ENCODE assay signal across 9 mouse cellular contexts in genomic region chr13:21260289-21260688, GRCm38 (mm10). TPM values are rescaled to one million over a fixed set of nuclear protein-coding genes. Genes with fewer than 3 reads are reported as not detected.
A peak's percentile ranks its signal among the peaks of the same experiment; 100 is the strongest.
DNase-seq lines count a peak whose midpoint lies in the region; ATAC-seq and TF ChIP-seq lines count a peak whose summit lies in the region.
"Had no signal": no experiment of that assay in that cellular context is flagged by ENCODE, and none has a peak within 500 bp of the region (broad histone marks: within the 10 kb centered on the region; RNA-seq: fewer than 3 reads in every experiment).

No protein-coding gene starts in this region.

- no peak for TF ChIP-seq POLR2A in kidney, adult 2 months (IDR thresholded peaks at IDR 0.05; ENCODE audit: low read depth, low read length)

- no peaks in the 10 kb centered on the region for H3K9me3 ChIP-seq in kidney, embryonic 14.5 days (ENCODE audit: control insufficient read depth, low read length)
- no peaks in the 10 kb centered on the region for H3K9me3 ChIP-seq in embryonic facial prominence, embryonic 11.5 days (replicated peaks; ENCODE audit: control insufficient read depth, low read length)
- H3K9me3 ChIP-seq in hindbrain, embryonic 16.5 days (ENCODE audit: control insufficient read depth, low read length): no peaks in the 10 kb centered on the region
- H3K9me3 ChIP-seq in midbrain, embryonic 15.5 days: no peaks in the 10 kb centered on the region

- H3K9ac ChIP-seq in kidney, embryonic 14.5 days (ENCODE audit: low read depth, low read length): no peak overlapping the region
- peak overlapping the region; percentile 55; the same call in 1 of the 2 replicates for H3K9ac ChIP-seq in embryonic facial prominence, embryonic 11.5 days (replicated peaks; ENCODE audit: low read length)
- H3K9ac ChIP-seq in hindbrain, embryonic 16.5 days (ENCODE audit: low read depth, low read length): peak overlapping the region; percentile 58
- H3K9ac ChIP-seq in midbrain, embryonic 15.5 days: 0 out of 2 replicates have a peak overlapping the region, but pooled peaks have one; percentile 22

- no peaks in the 10 kb centered on the region for H3K36me3 ChIP-seq in kidney, embryonic 14.5 days (ENCODE audit: control insufficient read depth, insufficient read depth, low read length)
- no peaks in the 10 kb centered on the region for H3K36me3 ChIP-seq in kidney, adult 2 months (ENCODE audit: control insufficient read depth, insufficient read depth, low read length)
- no peaks in the 10 kb centered on the region for H3K36me3 ChIP-seq in embryonic facial prominence, embryonic 11.5 days (replicated peaks; ENCODE audit: control insufficient read depth, insufficient read depth, low read depth, low read length)
- no peaks in the 10 kb centered on the region for H3K36me3 ChIP-seq in hindbrain, embryonic 16.5 days (ENCODE audit: control insufficient read depth, insufficient read depth, low read length)
- no peaks in the 10 kb centered on the region for H3K36me3 ChIP-seq in midbrain, embryonic 15.5 days (replicated peaks)

- TF ChIP-seq CTCF in kidney, adult 2 months (conservative IDR thresholded peaks at IDR 0.05; ENCODE audit: insufficient read depth, insufficient read length, low read depth, low read length): no peak

- WGBS in kidney, embryonic 14.5 days: 13% methylated on average over 5 of the region's 5 CpGs
- 33% methylated on average over 5 of the region's 5 CpGs for WGBS in kidney, adult 2 months
- WGBS in embryonic facial prominence, embryonic 11.5 days: 14% methylated on average over 5 of the region's 5 CpGs
- WGBS in hindbrain, embryonic 16.5 days: 15% methylated on average over 5 of the region's 5 CpGs
- 19% methylated on average over 5 of the region's 5 CpGs for WGBS in midbrain, embryonic 15.5 days

- peak overlapping the region; percentile 72 for H3K4me2 ChIP-seq in kidney, embryonic 14.5 days (replicated peaks; ENCODE audit: low read depth, low read length)
- H3K4me2 ChIP-seq in embryonic facial prominence, embryonic 11.5 days (ENCODE audit: low read depth, low read length): peak overlapping the region; percentile 26; the same call in 1 of the 2 replicates
- peak overlapping the region; percentile 77 for H3K4me2 ChIP-seq in hindbrain, embryonic 16.5 days (ENCODE audit: low read length)
- peak overlapping the region; percentile 55 for H3K4me2 ChIP-seq in midbrain, embryonic 15.5 days

- no peaks in the 10 kb centered on the region for H3K27me3 ChIP-seq in kidney, embryonic 14.5 days (ENCODE audit: control insufficient read depth, insufficient read depth, low read length)
- H3K27me3 ChIP-seq in kidney, adult 2 months (replicated peaks; ENCODE audit: control insufficient read depth, insufficient read depth, low read length): no peaks in the 10 kb centered on the region
- no peaks in the 10 kb centered on the region for H3K27me3 ChIP-seq in embryonic facial prominence, embryonic 11.5 days (ENCODE audit: control insufficient read depth, insufficient read depth, low read length)
- peaks cover 10% of the 10 kb centered on the region for H3K27me3 ChIP-seq in hindbrain, embryonic 16.5 days (replicated peaks; ENCODE audit: control insufficient read depth, insufficient read depth, low read length)
- peaks cover 32% of the 10 kb centered on the region for H3K27me3 ChIP-seq in midbrain, embryonic 15.5 days (replicated peaks)

- H3K4me3 ChIP-seq in kidney, embryonic 14.5 days (ENCODE audit: low read length): peak overlapping the region; percentile 40
- H3K4me3 ChIP-seq in kidney, adult 2 months (ENCODE audit: insufficient read depth, low read depth, low read length): no peak overlapping the region
- H3K4me3 ChIP-seq in embryonic facial prominence, embryonic 11.5 days (ENCODE audit: low read depth, low read length): peak overlapping the region; percentile 52
- H3K4me3 ChIP-seq in hindbrain, embryonic 16.5 days (ENCODE audit: low read length): peak overlapping the region; percentile 63
- peak overlapping the region; percentile 46 for H3K4me3 ChIP-seq in midbrain, embryonic 15.5 days

- no peak for ATAC-seq in kidney, embryonic 14.5 days (ENCODE audit: low FRiP score, low TSS enrichment)
- no peak for ATAC-seq in embryonic facial prominence, embryonic 11.5 days (replicated peaks; ENCODE audit: insufficient number of reproducible peaks, low FRiP score, low TSS enrichment, low read depth)
- peak; percentile 15 for ATAC-seq in hindbrain, embryonic 16.5 days
- ATAC-seq in midbrain, embryonic 15.5 days (replicated peaks): peak; percentile 19
- ATAC-seq in CD4-positive, CD25-positive, alpha-beta regulatory T cell, adult 4 months: no peak

- H3K27ac ChIP-seq in kidney, embryonic 14.5 days (ENCODE audit: low read depth, low read length): no peak overlapping the region
- H3K27ac ChIP-seq in kidney, adult 2 months (ENCODE audit: insufficient read depth, low read depth, low read length): no peak overlapping the region
- no peak overlapping the region for H3K27ac ChIP-seq in embryonic facial prominence, embryonic 11.5 days (replicated peaks; ENCODE audit: low read depth, low read length)
- no peak overlapping the region for H3K27ac ChIP-seq in hindbrain, embryonic 16.5 days (ENCODE audit: low read depth, low read length)
- no peak overlapping the region for H3K27ac ChIP-seq in midbrain, embryonic 15.5 days

- DNase-seq in kidney, adult 2 months: no peak
- DNase-seq in embryonic facial prominence, embryonic 11.5 days (ENCODE audit: low spot score): no peak
- DNase-seq in Muller cell, postnatal 12 days (ENCODE audit: inconsistent ontology term): no peak
- DNase-seq in adrenal gland, postnatal 14 days: no peak

- peaks cover 7% of the 10 kb centered on the region; the same call in 1 of the 2 replicates for H3K4me1 ChIP-seq in kidney, embryonic 14.5 days (ENCODE audit: control insufficient read depth, insufficient read depth, low read length)
- H3K4me1 ChIP-seq in kidney, adult 2 months (ENCODE audit: control insufficient read depth, insufficient read depth, low read length): peaks cover 2% of the 10 kb centered on the region; the same call in 1 of the 2 replicates
- no peaks in the 10 kb centered on the region for H3K4me1 ChIP-seq in embryonic facial prominence, embryonic 11.5 days (ENCODE audit: control insufficient read depth, insufficient read depth, low read length)
- peaks cover 6% of the 10 kb centered on the region for H3K4me1 ChIP-seq in hindbrain, embryonic 16.5 days (ENCODE audit: control insufficient read depth, insufficient read depth, low read depth, low read length)
- peaks cover 7% of the 10 kb centered on the region; the same call in 1 of the 2 replicates for H3K4me1 ChIP-seq in midbrain, embryonic 15.5 days

RNA-seq across cellular contexts. Expression of gene Gpx5, which starts 32.2 kb away (rescaled TPM):
- not detected in 2 replicates for polyA plus RNA-seq in kidney, embryonic 14.5 days (2014; fragmentation: Nextera tagmentation; extraction: Ambion mirVana)
- polyA plus RNA-seq in kidney, adult 2 months (2012; rRNA removed): not detected in 2 replicates
- not detected in 2 replicates for polyA plus RNA-seq in embryonic facial prominence, embryonic 11.5 days (2014; fragmentation: Nextera tagmentation; extraction: Ambion mirVana)
- polyA plus RNA-seq in hindbrain, embryonic 16.5 days (2015; fragmentation: Nextera tagmentation; extraction: Ambion mirVana): not detected in 2 replicates
- not detected in 2 replicates for polyA plus RNA-seq in midbrain, embryonic 15.5 days (2015; fragmentation: Nextera tagmentation; extraction: Ambion mirVana)
- total RNA-seq in adrenal gland, postnatal 14 days (2021): not detected in 2 replicates
- polyA plus RNA-seq in CD4-positive, CD25-positive, alpha-beta regulatory T cell, adult 4 months (2017; shearing (Covaris generic)): not detected
- polyA plus RNA-seq: cerebellum, adult 2 months had no signal

RNA-seq across cellular contexts. Expression of gene Gpx6, which starts 51.6 kb away (rescaled TPM):
- polyA plus RNA-seq in kidney, embryonic 14.5 days (2014; fragmentation: Nextera tagmentation; extraction: Ambion mirVana): 3.4 and 3.9 TPM in 2 replicates
- 24.6 and 28.9 TPM in 2 replicates for polyA plus RNA-seq in kidney, adult 2 months (2012; rRNA removed)
- 0.41 and 0.67 TPM in 2 replicates for polyA plus RNA-seq in embryonic facial prominence, embryonic 11.5 days (2014; fragmentation: Nextera tagmentation; extraction: Ambion mirVana)
- 0.26 and 0.64 TPM in 2 replicates for polyA plus RNA-seq in hindbrain, embryonic 16.5 days (2015; fragmentation: Nextera tagmentation; extraction: Ambion mirVana)
- polyA plus RNA-seq in midbrain, embryonic 15.5 days (2015; fragmentation: Nextera tagmentation; extraction: Ambion mirVana): not detected in 2 replicates
- not detected in 2 replicates for total RNA-seq in adrenal gland, postnatal 14 days (2021)
- polyA plus RNA-seq in CD4-positive, CD25-positive, alpha-beta regulatory T cell, adult 4 months (2017; shearing (Covaris generic)): not detected

Comparison
In these comparisons a context has a peak if more than half of its experiments do, and no peak if none do; other contexts are left out.
1. ATAC-seq: peak in hindbrain, embryonic 16.5 days (single experiment) and midbrain, embryonic 15.5 days (single experiment); none in kidney, embryonic 14.5 days (single experiment), embryonic facial prominence, embryonic 11.5 days (single experiment) and CD4-positive, CD25-positive, alpha-beta regulatory T cell, adult 4 months (single experiment).
2. H3K4me2 ChIP-seq: peak in every context shown above with its lines; median percentile 77 in hindbrain, embryonic 16.5 days; 72 in kidney, embryonic 14.5 days; 55 in midbrain, embryonic 15.5 days; 26 in embryonic facial prominence, embryonic 11.5 days.